Mouse (Mus musculus) T-cell, adult 2 months (primary cell): ENCODE measurements around the gene Gm8005.
"Not testable (repeated sequence)": the region's sequence is repeated elsewhere in the genome, so short reads cannot be mapped to it uniquely, and the experiment has no call there.

ENCODE experiments used
- DNase-seq: peaks from one replicate; pipeline ENCODE4 v3.0.0; 2022; ENCODE audit warnings: low spot score

Gm8005 gene

GRCm38 (mm10) chr14:42439573-42439972, at the start of gene Gm8005:
Gene Gm8005, minus strand, starts transcription at chr14:42439673.
- DNase-seq: not testable (repeated sequence)

- not testable (repeated sequence) for DNase-seq
Measured at GRCm38 (mm10) chr14:42463581-42463980, 24.1 kb upstream of the Gm8005 start, which contains the start of gene Gm8011. Gene Gm8011, plus strand, starts transcription at chr14:42463881.
